Mouse (Mus musculus) cerebellum, adult 2 months (tissue): Measurements from ENCODE around the gene Rhbdl1.
A peak's percentile ranks its signal among the peaks of the same experiment; 100 is the strongest.

ENCODE experiments used
- CTCF ChIP-seq: fragments of 200-500 bp; IDR thresholded peaks from 2 replicates; pipeline ENCODE4 v1.5.1; 2011; ENCODE audit warnings: low read depth, mild to moderate bottlenecking, control low read depth, low read length, moderate library complexity, borderline replicate concordance; ENCODE audit not compliant: insufficient read depth
- POLR2A ChIP-seq: fragments of 200-500 bp; IDR thresholded peaks from 2 replicates; pipeline ENCODE4 v1.6.1; 2011; ENCODE audit warnings: low read length, control low read depth, borderline replicate concordance; ENCODE audit not compliant: insufficient read depth

- no peak for TF ChIP-seq POLR2A
- peak; percentile 52; the same call in 1 of the 2 replicates for TF ChIP-seq CTCF
Measured at GRCm38 (mm10) chr17:25813471-25813870, 23.6 kb downstream of the Rhbdl1 start.
